Mouse (Mus musculus): ENCODE data around the gene Tmem179b. TPM values are rescaled to one million over a fixed set of nuclear protein-coding genes. Genes with fewer than 3 reads are reported as not detected.
"Not testable (repeated sequence)": the region's sequence is repeated elsewhere in the genome, so short reads cannot be mapped to it uniquely, and the experiment has no call there.

Gene Tmem179b
- polyA plus RNA-seq, 1 experiment from 2014 or later: 113 TPM

DNA sequence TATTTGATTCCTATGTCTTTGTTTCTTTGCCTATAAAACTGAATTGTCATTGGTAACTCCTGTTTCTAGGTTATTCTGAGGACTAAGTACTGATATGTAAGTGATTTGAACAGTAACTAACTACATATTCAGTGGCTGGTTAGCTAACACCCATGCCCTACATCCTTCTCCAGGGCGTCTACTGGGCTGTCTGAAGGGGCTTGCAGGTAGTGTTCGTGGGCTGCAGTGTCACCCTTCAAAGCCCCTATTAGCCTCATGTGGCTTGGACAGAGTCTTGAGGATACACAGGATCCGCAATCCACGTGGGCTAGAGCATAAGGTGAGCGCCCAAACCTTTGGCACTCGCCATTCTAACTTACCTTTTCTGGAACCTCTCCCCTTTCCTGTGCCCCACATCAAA is 34.6 kb downstream of the Tmem179b start:
- TF ChIP-seq CTCF (IDR thresholded peaks at IDR 0.05; ENCODE audit: low read depth): no peak
- Histone ChIP-seq H3K9ac (ENCODE audit: low read depth, low read length) (no peak overlapping the region), H3K4me1 (replicated peaks; ENCODE audit: insufficient read depth, low read length) (peaks cover 12% of the 10 kb centered on the region; the same call in 1 of the 2 replicates), H3K4me3 (replicated peaks; ENCODE audit: low read depth, low read length) (no peak overlapping the region), H3K4me2 (ENCODE audit: low read length) (no peak overlapping the region), H3K9me3 (replicated peaks; ENCODE audit: low read length) (no peaks in the 10 kb centered on the region), H3K27ac (no peak overlapping the region), H3K27me3 (ENCODE audit: insufficient read depth, low read length) (no peaks in the 10 kb centered on the region), H3K36me3 (ENCODE audit: insufficient read depth, low read length) (peaks cover 18% of the 10 kb centered on the region)
- WGBS: 93% methylated on average over 6 of the region's 6 CpGs
- ATAC-seq (replicated peaks; ENCODE audit: low FRiP score, low read depth): no peak
- no peak for DNase-seq (ENCODE audit: low spot score)

DNA sequence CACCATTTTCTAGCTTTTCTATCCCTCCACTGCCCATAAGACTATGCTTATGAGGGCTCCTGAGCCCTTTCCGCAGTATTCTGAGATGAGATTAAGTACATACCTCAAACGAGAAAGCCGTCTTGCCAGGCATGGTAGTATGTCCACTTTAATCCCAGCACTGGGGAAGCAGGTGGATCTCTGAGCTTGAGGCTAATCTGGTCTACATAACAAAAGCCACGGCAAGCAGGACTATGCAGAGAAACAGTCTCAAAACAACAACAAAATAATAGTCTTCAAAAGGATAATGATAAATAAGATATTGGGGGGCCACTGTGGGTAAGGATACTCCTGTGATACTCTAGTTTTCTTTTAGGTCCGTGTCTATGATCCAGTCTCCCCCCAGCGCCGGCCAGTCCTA is 35.4 kb downstream of the Tmem179b start:
- ATAC-seq (replicated peaks; ENCODE audit: low FRiP score, low read depth) (no peak), DNase-seq (ENCODE audit: low spot score) (no peak)
- Histone ChIP-seq H3K4me2 (ENCODE audit: low read length) (no peak overlapping the region), H3K4me3 (replicated peaks; ENCODE audit: low read depth, low read length) (no peak overlapping the region), H3K36me3 (ENCODE audit: insufficient read depth, low read length) (peaks cover 18% of the 10 kb centered on the region), H3K27ac (no peak overlapping the region), H3K27me3 (ENCODE audit: insufficient read depth, low read length) (no peaks in the 10 kb centered on the region), H3K9me3 (replicated peaks; ENCODE audit: low read length) (no peaks in the 10 kb centered on the region), H3K9ac (ENCODE audit: low read depth, low read length) (no peak overlapping the region), H3K4me1 (replicated peaks; ENCODE audit: insufficient read depth, low read length) (peaks cover 12% of the 10 kb centered on the region; the same call in 1 of the 2 replicates)
- 91% methylated on average over 7 of the region's 7 CpGs for WGBS
- TF ChIP-seq CTCF (IDR thresholded peaks at IDR 0.05; ENCODE audit: low read depth): no peak

DNA sequence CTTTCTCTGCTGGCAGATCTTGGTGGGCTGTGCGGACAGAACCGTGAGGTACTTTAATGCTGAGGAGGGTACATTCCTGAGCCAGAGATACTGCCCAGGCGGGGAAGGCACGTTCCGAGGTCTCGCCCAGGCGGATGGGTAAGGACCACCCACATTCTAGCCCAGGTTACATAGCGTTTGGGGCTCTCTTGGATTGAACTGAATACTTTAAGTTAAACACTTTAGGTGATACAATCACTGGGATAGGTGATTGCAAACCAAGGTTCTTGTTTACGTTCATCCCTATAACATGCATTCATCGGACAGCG is 38.2 kb downstream of the Tmem179b start:
- WGBS: 4% methylated on average over 11 of the region's 11 CpGs
- DNase-seq (ENCODE audit: low spot score): no peak
- peak overlapping the region; percentile 77 for H3K9ac ChIP-seq (ENCODE audit: low read depth, low read length)
- peaks cover 7% of the 10 kb centered on the region; the same call in 1 of the 2 replicates for H3K4me1 ChIP-seq (replicated peaks; ENCODE audit: insufficient read depth, low read length)
- TF ChIP-seq CTCF (IDR thresholded peaks at IDR 0.05; ENCODE audit: low read depth): no peak
- peak overlapping the region; percentile 26 for H3K27ac ChIP-seq
- peaks cover 15% of the 10 kb centered on the region for H3K36me3 ChIP-seq (ENCODE audit: insufficient read depth, low read length)
- peak overlapping the region; percentile 88 for H3K4me3 ChIP-seq (replicated peaks; ENCODE audit: low read depth, low read length)
- peak; percentile 4; the same call in 1 of the 2 replicates for ATAC-seq (replicated peaks; ENCODE audit: low FRiP score, low read depth)
- no peaks in the 10 kb centered on the region for H3K27me3 ChIP-seq (ENCODE audit: insufficient read depth, low read length)
- H3K9me3 ChIP-seq (replicated peaks; ENCODE audit: low read length): no peaks in the 10 kb centered on the region
- peak overlapping the region; percentile 91 for H3K4me2 ChIP-seq (ENCODE audit: low read length)

DNA sequence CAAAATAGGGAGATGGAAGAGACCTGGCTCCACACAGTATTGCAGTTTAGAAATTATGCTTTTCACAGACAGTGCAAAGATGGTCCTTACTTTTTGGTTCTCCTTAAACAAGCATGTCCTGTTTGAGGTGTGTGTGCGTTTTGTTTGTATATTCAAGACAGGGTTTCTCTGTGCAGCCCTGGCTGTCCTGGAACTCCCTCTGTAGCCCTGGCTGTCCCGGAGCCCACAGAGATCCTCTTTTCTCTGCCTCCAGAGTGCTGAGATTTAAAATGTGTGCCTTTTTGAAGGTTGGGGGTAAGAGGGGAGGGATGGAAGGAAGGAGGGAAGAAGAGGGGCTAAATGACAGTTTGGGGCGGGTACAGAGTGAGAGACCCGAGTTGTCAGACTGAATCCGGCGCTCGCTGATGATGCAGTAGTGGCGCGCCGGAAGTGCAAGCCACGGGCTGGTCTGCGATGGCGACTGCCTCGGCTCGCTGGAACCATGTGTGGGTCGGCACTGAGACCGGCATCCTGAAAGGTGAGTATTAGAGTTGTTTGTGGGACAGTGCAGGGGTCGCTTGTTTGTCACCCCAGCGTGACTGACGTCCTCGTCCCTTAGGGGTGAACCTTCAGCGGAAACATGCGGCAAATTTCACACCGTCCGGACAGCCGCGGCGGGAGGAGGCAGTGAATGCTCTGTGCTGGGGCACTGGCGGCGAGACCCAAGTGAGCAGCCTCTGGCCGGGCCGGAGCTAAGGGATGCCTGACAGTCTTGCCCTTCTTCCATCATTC is 38.7 kb downstream of the Tmem179b start, which contains the start of gene Wdr74:
TSS of gene Wdr74 (plus strand) at position 439 of the 771 bp plus-strand sequence.
- Histone ChIP-seq H3K4me1 (replicated peaks; ENCODE audit: insufficient read depth, low read length) (peaks cover 3% of the 10 kb centered on the region; the same call in 1 of the 2 replicates), H3K4me3 (replicated peaks; ENCODE audit: low read depth, low read length) (peak within 1 kb of the TSS; percentile 88), H3K9me3 (replicated peaks; ENCODE audit: low read length) (no peaks in the 10 kb centered on the region), H3K9ac (ENCODE audit: low read depth, low read length) (peak within 1 kb of the TSS; percentile 77), H3K4me2 (ENCODE audit: low read length) (peak within 1 kb of the TSS; percentile 91), H3K27ac (peak within 1 kb of the TSS; percentile 26), H3K27me3 (ENCODE audit: insufficient read depth, low read length) (no peaks in the 10 kb centered on the region), H3K36me3 (ENCODE audit: insufficient read depth, low read length) (peaks cover 15% of the 10 kb centered on the region)
- DNase-seq (ENCODE audit: low spot score) (peak; percentile 90), ATAC-seq (replicated peaks; ENCODE audit: low FRiP score, low read depth) (peak; percentile 89)
- WGBS: under 1% methylated on average over 27 of the region's 32 CpGs
- no peak for TF ChIP-seq CTCF (IDR thresholded peaks at IDR 0.05; ENCODE audit: low read depth)

DNA sequence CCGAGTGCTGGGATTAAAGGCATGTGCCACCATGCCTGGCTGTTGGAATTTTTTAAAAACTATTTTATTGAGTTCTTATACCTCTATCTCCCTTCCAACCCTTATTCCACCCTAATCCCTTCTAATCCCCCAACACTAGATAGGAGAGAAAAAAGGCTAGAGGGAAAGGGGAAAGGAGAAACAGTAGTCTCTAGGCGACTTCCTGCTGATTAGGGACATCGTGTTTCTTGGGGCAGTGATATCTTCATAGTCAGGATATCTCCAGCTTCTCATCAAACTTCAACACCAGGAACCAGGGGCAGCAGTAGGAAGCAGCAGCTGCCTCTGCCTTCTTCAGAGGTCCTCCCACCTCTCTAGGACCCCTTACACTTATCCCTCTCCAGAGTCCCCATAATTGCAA is 39.9 kb downstream of the Tmem179b start:
- no peaks in the 10 kb centered on the region for H3K9me3 ChIP-seq (replicated peaks; ENCODE audit: low read length)
- H3K4me2 ChIP-seq (ENCODE audit: low read length): no peak overlapping the region
- H3K27ac ChIP-seq: no peak overlapping the region
- ATAC-seq (replicated peaks; ENCODE audit: low FRiP score, low read depth) (no peak), DNase-seq (ENCODE audit: low spot score) (no peak)
- H3K36me3 ChIP-seq (ENCODE audit: insufficient read depth, low read length): peaks cover 9% of the 10 kb centered on the region; the same call in 1 of the 2 replicates
- H3K27me3 ChIP-seq (ENCODE audit: insufficient read depth, low read length): no peaks in the 10 kb centered on the region
- H3K4me3 ChIP-seq (replicated peaks; ENCODE audit: low read depth, low read length): no peak overlapping the region
- no peak for TF ChIP-seq CTCF (IDR thresholded peaks at IDR 0.05; ENCODE audit: low read depth)
- H3K9ac ChIP-seq (ENCODE audit: low read depth, low read length): no peak overlapping the region
- WGBS: 76% methylated on average over 3 of the region's 3 CpGs
- H3K4me1 ChIP-seq (replicated peaks; ENCODE audit: insufficient read depth, low read length): no peaks in the 10 kb centered on the region

DNA sequence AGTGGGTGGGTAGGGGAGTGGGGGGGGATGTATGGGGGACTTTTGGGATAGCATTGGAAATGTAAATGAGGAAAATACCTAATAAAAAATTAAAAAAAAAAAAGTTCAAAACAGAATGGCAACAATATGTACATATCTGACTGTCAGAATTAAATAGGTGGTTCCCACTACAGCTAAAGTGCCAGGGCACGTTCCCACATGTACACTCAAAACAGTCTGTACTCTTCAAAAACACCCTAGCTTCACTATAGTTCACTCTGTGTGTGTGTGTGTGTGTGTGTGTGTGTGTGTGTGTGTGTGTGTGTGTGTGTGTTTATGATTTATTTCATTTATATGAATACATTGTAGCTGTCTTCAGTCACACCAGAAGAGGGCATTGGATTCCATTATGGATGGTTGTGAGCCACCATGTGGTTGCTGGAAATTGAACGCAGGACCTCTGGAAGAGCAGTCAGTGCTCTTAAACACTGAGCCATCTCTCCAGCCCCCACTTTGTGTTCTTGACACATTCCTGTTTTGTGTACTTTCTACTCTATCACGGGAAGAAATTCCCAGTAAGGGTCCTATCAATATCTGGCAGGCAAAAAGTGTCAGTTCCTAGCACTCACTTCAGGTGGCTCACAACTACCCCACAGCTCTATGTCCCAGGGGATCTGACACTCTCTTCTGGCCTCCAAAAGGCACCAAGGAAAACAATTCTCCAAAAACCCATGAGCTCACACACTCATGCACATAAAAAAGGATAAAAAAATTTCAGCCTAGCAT is 45.8 kb downstream of the Tmem179b start:
- DNase-seq (ENCODE audit: low spot score); H3K27me3 ChIP-seq (ENCODE audit: insufficient read depth, low read length); H3K9me3 ChIP-seq (replicated peaks; ENCODE audit: low read length); H3K9ac ChIP-seq (ENCODE audit: low read depth, low read length); H3K4me3 ChIP-seq (replicated peaks; ENCODE audit: low read depth, low read length); H3K4me1 ChIP-seq (replicated peaks; ENCODE audit: insufficient read depth, low read length); ATAC-seq (replicated peaks; ENCODE audit: low FRiP score, low read depth); H3K27ac ChIP-seq; H3K4me2 ChIP-seq (ENCODE audit: low read length): not testable (repeated sequence)
- WGBS: 49% methylated on average over 3 of the region's 3 CpGs
- H3K36me3 ChIP-seq (ENCODE audit: insufficient read depth, low read length): peaks cover 19% of the 10 kb centered on the region

All from kidney, postnatal 0 days (tissue).